Mouse (Mus musculus) kidney, postnatal 0 days (tissue): ENCODE results near the gene Pck2. TPM values are rescaled to one million over a fixed set of nuclear protein-coding genes. Genes with fewer than 3 reads are reported as not detected.

Source experiments
- ATAC-seq: fragments of 200-750 bp; cut with Nextera tagmentation; replicated peaks from 2 replicates; pipeline ENCODE4 v1.8.0; 2017; ENCODE audit warnings: low read depth, moderate number of reproducible peaks, moderate TSS enrichment, moderate library complexity; ENCODE audit not compliant: low FRiP score
- DNase-seq: peaks from one replicate; pipeline ENCODE4 v3.0.0-alpha.2; 2016; ENCODE audit warnings: low spot score
- H3K27ac ChIP-seq: fragments of 300-500 bp; sonication (generic); 2 replicates; pipeline ENCODE4 v1.5.1; 2014; ENCODE audit warnings: mild to moderate bottlenecking
- H3K27me3 ChIP-seq: fragments of 300-500 bp; sonication (generic); 2 replicates; pipeline ENCODE4 v1.6.1; 2014; ENCODE audit warnings: low read length, mixed read lengths; ENCODE audit not compliant: insufficient read depth
- H3K36me3 ChIP-seq: fragments of 300-500 bp; sonication (generic); 2 replicates; pipeline ENCODE4 v1.6.1; 2014; ENCODE audit warnings: low read length, mixed read lengths; ENCODE audit not compliant: insufficient read depth
- H3K4me1 ChIP-seq: fragments of 300-500 bp; sonication (generic); replicated peaks from 2 replicates; pipeline ENCODE4 v1.6.1; 2014; ENCODE audit warnings: antibody characterized with exemption, low read length, mixed read lengths; ENCODE audit not compliant: insufficient read depth
- H3K4me2 ChIP-seq: fragments of 300-500 bp; sonication (generic); 2 replicates; pipeline ENCODE4 v1.6.1; 2014; ENCODE audit warnings: mild to moderate bottlenecking, low read length, moderate library complexity, mixed read lengths
- H3K4me3 ChIP-seq: fragments of 300-500 bp; sonication (generic); replicated peaks from 2 replicates; pipeline ENCODE4 v1.5.1; 2014; ENCODE audit warnings: low read depth, low read length
- H3K9ac ChIP-seq: fragments of 300-500 bp; sonication (generic); 2 replicates; pipeline ENCODE4 v1.6.1; 2014; ENCODE audit warnings: low read depth, low read length
- H3K9me3 ChIP-seq: fragments of 300-500 bp; sonication (generic); replicated peaks from 2 replicates; pipeline ENCODE4 v1.6.1; 2016; ENCODE audit warnings: low read length, inconsistent platforms, mixed read lengths
- CTCF ChIP-seq: IDR thresholded peaks from 2 replicates; pipeline ENCODE4 v1.5.1; 2016; ENCODE audit warnings: antibody characterized with exemption, low read depth, mild to moderate bottlenecking, moderate library complexity
- WGBS: fragments of 180-500 bp; shearing (Covaris S2); extraction: QIAGEN DNeasy Blood & Tissue Kit; methylation state at CpG from one replicate; pipeline ENCODE4 v1.1.7; 2014; 5-methylcytosine and 5-hydroxymethylcytosine counted together
- polyA plus RNA-seq: library from polyadenylated mRNA; unstranded; fragments of >200 nt; fragmentation: Nextera tagmentation; extraction: Ambion mirVana; gene quantifications from 2 replicates; pipeline ENCODE4 v1.2.1, GENCODE M21; 2015

Gene Pck2
- polyA plus RNA-seq, 1 experiment from 2014 or later = 38.2 TPM

- WGBS = under 1% methylated on average over 22 of the region's 22 CpGs
- Histone ChIP-seq H3K27ac (peak within 1 kb of the TSS; percentile 99), H3K27me3 (no peaks in the 10 kb centered on the region), H3K4me3 (peak within 1 kb of the TSS; percentile 94), H3K36me3 (peaks cover 22% of the 10 kb centered on the region), H3K9ac (peak within 1 kb of the TSS; percentile 92), H3K4me1 (peaks cover 15% of the 10 kb centered on the region; the same call in 1 of the 2 replicates), H3K4me2 (peak within 1 kb of the TSS; percentile 96), H3K9me3 (no peaks in the 10 kb centered on the region)
- DNase-seq = peak; percentile 100
- 0 out of 2 replicates have a peak, but pooled peaks have one; percentile 26 for TF ChIP-seq CTCF
- ATAC-seq = peak; percentile 94
Observed at GRCm38 (mm10) chr14:55590748-55591330, 50.8 kb downstream of the Pck2 start, which contains the start of gene Psme2. Gene Psme2 (minus strand): TSS chr14:55591113.

DNA sequence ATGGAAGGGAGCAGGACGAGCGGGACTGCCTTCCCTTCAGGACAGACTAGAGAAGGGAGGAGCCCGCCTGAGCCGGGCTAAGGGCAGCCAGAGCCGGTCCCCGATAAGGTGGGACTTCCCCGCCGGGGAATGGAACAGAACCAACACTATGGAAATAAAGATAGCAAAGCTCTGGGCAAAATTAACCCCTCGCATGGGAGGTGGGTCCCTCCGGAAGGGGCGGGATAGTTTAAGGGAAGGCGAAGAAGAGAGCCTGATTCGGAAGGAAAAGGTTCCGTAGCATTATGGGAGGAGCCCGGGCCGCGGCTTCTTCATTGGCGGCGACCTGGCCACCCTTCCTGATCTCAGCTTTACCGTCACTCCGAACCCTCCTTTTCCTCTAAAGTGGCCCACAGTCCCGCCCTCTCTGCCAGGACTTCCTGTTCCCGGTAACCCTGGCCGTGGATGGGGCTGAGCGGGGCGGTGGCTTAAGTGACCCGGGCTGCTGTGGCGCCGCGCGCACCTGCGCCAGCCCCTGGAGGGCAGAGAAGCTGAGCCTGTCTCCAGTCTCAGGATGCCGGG, 51.3 kb downstream of the Pck2 start, which contains the start of gene Rnf31:
Gene Rnf31, plus strand, starts transcription at position 378 of the 561 bp plus-strand sequence.
- H3K9me3 ChIP-seq = no peaks in the 10 kb centered on the region
- H3K27me3 ChIP-seq = no peaks in the 10 kb centered on the region
- DNase-seq = peak; percentile 99
- H3K36me3 ChIP-seq = peaks cover 28% of the 10 kb centered on the region
- H3K9ac ChIP-seq = peak within 1 kb of the TSS; percentile 92
- no peak for TF ChIP-seq CTCF
- under 1% methylated on average over 33 of the region's 33 CpGs for WGBS
- H3K4me3 ChIP-seq = peak within 1 kb of the TSS; percentile 94
- H3K4me1 ChIP-seq = peaks cover 15% of the 10 kb centered on the region; the same call in 1 of the 2 replicates
- H3K27ac ChIP-seq = peak within 1 kb of the TSS; percentile 99
- ATAC-seq = peak; percentile 91
- H3K4me2 ChIP-seq = peak within 1 kb of the TSS; percentile 96

- H3K4me2 ChIP-seq = peak overlapping the region; percentile 96
- DNase-seq = peak; percentile 15
- no peak for ATAC-seq
- peaks cover 33% of the 10 kb centered on the region for H3K36me3 ChIP-seq
- H3K27me3 ChIP-seq = no peaks in the 10 kb centered on the region
- H3K9ac ChIP-seq = peak overlapping the region; percentile 92
- 4% methylated on average over 16 of the region's 16 CpGs for WGBS
- H3K9me3 ChIP-seq = no peaks in the 10 kb centered on the region
- H3K4me3 ChIP-seq = peak overlapping the region; percentile 94
- H3K4me1 ChIP-seq = peaks cover 15% of the 10 kb centered on the region; the same call in 1 of the 2 replicates
- no peak for TF ChIP-seq CTCF
- H3K27ac ChIP-seq = peak overlapping the region; percentile 99
Observed at GRCm38 (mm10) chr14:55592226-55592625, 52.2 kb downstream of the Pck2 start.

DNA sequence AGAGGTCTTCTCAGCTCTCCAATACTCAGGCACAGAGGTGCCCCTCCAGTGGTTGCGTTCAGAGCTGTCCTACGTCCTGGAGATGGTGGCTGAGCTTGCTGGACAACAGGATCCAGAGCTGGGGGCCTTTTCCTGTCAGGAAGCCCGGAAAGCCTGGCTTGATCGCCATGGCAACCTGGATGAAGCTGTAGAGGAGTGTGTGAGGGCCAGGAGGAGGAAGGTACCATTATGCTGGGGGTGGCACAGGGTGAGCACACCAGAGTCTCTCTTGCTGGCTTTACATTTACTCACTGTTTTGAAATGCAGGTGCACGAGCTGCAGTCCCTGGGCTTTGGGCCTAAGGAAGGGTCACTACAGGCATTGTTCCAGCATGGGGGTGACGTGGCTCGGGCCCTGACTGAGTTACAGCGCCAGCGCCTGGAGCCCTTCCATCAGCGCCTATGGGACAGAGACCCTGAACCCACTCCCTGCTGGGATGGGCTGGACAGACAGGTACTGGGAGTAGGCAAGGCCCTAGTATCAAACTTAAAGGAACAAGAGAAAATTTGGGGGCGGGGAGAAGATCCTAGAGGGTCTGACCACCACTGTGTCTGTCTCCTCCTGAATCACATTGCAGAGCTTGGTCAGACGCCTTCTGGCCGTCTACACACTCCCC, 56.1 kb downstream of the Pck2 start:
- 81% methylated on average over 13 of the region's 13 CpGs for WGBS
- peaks cover 61% of the 10 kb centered on the region for H3K36me3 ChIP-seq
- no peak for TF ChIP-seq CTCF

GRCm38 (mm10) chr14:55598521-55599390, 58.7 kb downstream of the Pck2 start:
- ATAC-seq = no peak
- no peak for TF ChIP-seq CTCF
- 89% methylated on average over 21 of the region's 21 CpGs for WGBS

More for the DNA sequence above, 56.1 kb downstream of the Pck2 start:
- Histone ChIP-seq H3K9ac (no peak overlapping the region), H3K4me1 (peaks cover 15% of the 10 kb centered on the region; the same call in 1 of the 2 replicates), H3K4me3 (no peak overlapping the region), H3K4me2 (no peak overlapping the region), H3K9me3 (no peaks in the 10 kb centered on the region), H3K27me3 (no peaks in the 10 kb centered on the region), H3K27ac (no peak overlapping the region)
- peak; percentile 30 for DNase-seq
- ATAC-seq = no peak

More at GRCm38 (mm10) chr14:55598521-55599390, 58.7 kb downstream of the Pck2 start:
- no peak overlapping the region for H3K9ac ChIP-seq
- no peaks in the 10 kb centered on the region for H3K27me3 ChIP-seq
- peaks cover 74% of the 10 kb centered on the region for H3K36me3 ChIP-seq
- no peaks in the 10 kb centered on the region for H3K9me3 ChIP-seq
- peaks cover 7% of the 10 kb centered on the region for H3K4me1 ChIP-seq
- no peak for DNase-seq
- H3K4me2 ChIP-seq = no peak overlapping the region
- no peak overlapping the region for H3K27ac ChIP-seq
- no peak overlapping the region for H3K4me3 ChIP-seq

Other genes starting within 250 kb of the Pck2 start
- 130 and 144 TPM in 2 replicates for gene Dhrs4, start 61.5 kb upstream of the Pck2 start, polyA plus RNA-seq
- 0.96 and 0.98 TPM in 2 replicates for gene Carmil3, start 49.6 kb upstream of the Pck2 start, polyA plus RNA-seq
- gene Cpne6, start 29.8 kb upstream of the Pck2 start, polyA plus RNA-seq = 0.19 and 0.28 TPM in 2 replicates
- not detected in 2 replicates for gene Nrl, start 15.3 kb upstream of the Pck2 start, polyA plus RNA-seq
- gene Dcaf11, start 19.7 kb downstream of the Pck2 start, polyA plus RNA-seq = 109 and 116 TPM in 2 replicates
- 1.7 and 2.2 TPM in 2 replicates for gene A730061H03Rik, start 20.1 kb downstream of the Pck2 start, polyA plus RNA-seq
- gene Fitm1, start 35.4 kb downstream of the Pck2 start, polyA plus RNA-seq = 13.0 and 13.3 TPM in 2 replicates
- 179 and 181 TPM in 2 replicates for gene Psme1, start 37.9 kb downstream of the Pck2 start, polyA plus RNA-seq
- 14.3 and 16.6 TPM in 2 replicates for gene Emc9, start 45.0 kb downstream of the Pck2 start, polyA plus RNA-seq
- 281 and 286 TPM in 2 replicates for gene Psme2, start 50.8 kb downstream of the Pck2 start, polyA plus RNA-seq
- 17.9 TPM in 2 replicates for gene Rnf31, start 51.4 kb downstream of the Pck2 start, polyA plus RNA-seq
- 24.2 and 27.4 TPM in 2 replicates for gene Irf9, start 63.3 kb downstream of the Pck2 start, polyA plus RNA-seq
- gene Rec8, start 77.8 kb downstream of the Pck2 start, polyA plus RNA-seq = 12.7 and 14.9 TPM in 2 replicates
- 58.5 and 68.7 TPM in 2 replicates for gene Ipo4, start 95.7 kb downstream of the Pck2 start, polyA plus RNA-seq
- 1.8 and 3.0 TPM in 2 replicates for gene Gm49378, start 97.6 kb downstream of the Pck2 start, polyA plus RNA-seq
- 108 and 118 TPM in 2 replicates for gene Tm9sf1, start 103.5 kb downstream of the Pck2 start, polyA plus RNA-seq
- 0.47 and 1.1 TPM in 2 replicates for gene Tssk4, start 109.9 kb downstream of the Pck2 start, polyA plus RNA-seq
- 48.8 and 56.0 TPM in 2 replicates for gene Mdp1, start 120.2 kb downstream of the Pck2 start, polyA plus RNA-seq
- gene Gmpr2, start 131.7 kb downstream of the Pck2 start, polyA plus RNA-seq = 48.2 and 49.7 TPM in 2 replicates
- 508 and 548 TPM in 2 replicates for gene Nedd8, start 131.9 kb downstream of the Pck2 start, polyA plus RNA-seq
- 24.6 and 29.0 TPM in 2 replicates for gene Tinf2, start 141.6 kb downstream of the Pck2 start, polyA plus RNA-seq
- gene Tgm1, start 173.7 kb downstream of the Pck2 start, polyA plus RNA-seq = 5.9 and 7.6 TPM in 2 replicates
- gene Rabggta, start 182.0 kb downstream of the Pck2 start, polyA plus RNA-seq = 39.9 and 43.2 TPM in 2 replicates
- gene Dhrs1, start 205.4 kb downstream of the Pck2 start, polyA plus RNA-seq = 122 and 127 TPM in 2 replicates
- gene Nop9, start 205.4 kb downstream of the Pck2 start, polyA plus RNA-seq = 26.2 and 26.5 TPM in 2 replicates
- gene Cideb, start 218.2 kb downstream of the Pck2 start, polyA plus RNA-seq = 50.0 and 51.0 TPM in 2 replicates
- 0.68 and 0.75 TPM in 2 replicates for gene Ltb4r2, start 221.2 kb downstream of the Pck2 start, polyA plus RNA-seq
- 0.47 and 0.71 TPM in 2 replicates for gene Ltb4r1, start 225.7 kb downstream of the Pck2 start, polyA plus RNA-seq
- 10.0 and 10.6 TPM in 2 replicates for gene Adcy4, start 243.8 kb downstream of the Pck2 start, polyA plus RNA-seq
- gene Ripk3, start 248.6 kb downstream of the Pck2 start, polyA plus RNA-seq = 20.4 and 24.7 TPM in 2 replicates